Mouse (Mus musculus): ENCODE results near the gene Olfr118. TPM values are rescaled to one million over a fixed set of nuclear protein-coding genes. Genes with fewer than 3 reads are reported as not detected.
"Not testable (repeated sequence)": the region's sequence is repeated elsewhere in the genome, so short reads cannot be mapped to it uniquely, and the experiment has no call there.

The Olfr118 gene
- total RNA-seq (2022), result not detected

- DNase-seq (ENCODE audit: low spot score in 2 of 2), result no peak
Measured at GRCm38 (mm10) chr17:37666688-37667087, at the start of gene Olfr118. Gene Olfr118 (plus strand): TSS chr17:37666988.

- no peak for DNase-seq (ENCODE audit: low spot score in 2 of 2)
Measured at GRCm38 (mm10) chr17:37627009-37627408, 39.8 kb upstream of the Olfr118 start, which contains the start of the genes Olfr115 and Olfr116. Gene Olfr115 (minus strand): TSS chr17:37627109. Gene Olfr116 (minus strand): TSS chr17:37627199.

GRCm38 (mm10) chr17:37663682-37664081 lies 3.1 kb upstream of the Olfr118 start, which contains the start of gene Olfr117:
Gene Olfr117 (minus strand): TSS chr17:37663782.
- DNase-seq (ENCODE audit: low spot score in 2 of 2), result no peak

DNA sequence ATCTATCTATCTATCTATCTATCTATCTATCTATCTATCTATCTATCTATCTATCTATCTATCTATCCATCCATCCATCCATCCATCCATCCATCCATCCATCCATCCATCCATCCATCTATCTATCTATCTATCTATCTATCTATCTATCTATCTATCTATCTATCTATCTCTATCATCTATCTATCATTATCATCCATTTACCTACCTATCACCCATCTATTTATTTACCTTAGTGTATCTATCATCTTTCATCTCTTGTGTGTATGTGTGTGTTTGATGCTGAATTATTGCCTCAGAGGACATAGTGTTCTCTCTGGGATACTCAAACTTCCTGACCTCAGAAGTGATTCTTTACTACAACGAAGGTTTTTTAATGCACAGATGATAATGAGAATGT lies 29.5 kb downstream of the Olfr118 start, which contains the start of gene Olfr119:
TSS of gene Olfr119 (plus strand) at position 301 of the 400 bp plus-strand sequence.
- DNase-seq (ENCODE audit: low spot score in 2 of 2), result not testable (repeated sequence)

GRCm38 (mm10) chr17:37721508-37721907 lies 54.7 kb downstream of the Olfr118 start, which contains the start of gene Olfr120:
Gene Olfr120 (plus strand): TSS chr17:37721808.
- DNase-seq (ENCODE audit: low spot score in 2 of 2), result no peak

Other genes with a start within 250 kb of the Olfr118 start
- not detected for gene Olfr108, start 221.5 kb upstream of the Olfr118 start, total RNA-seq (2022)
- not detected for gene Olfr109, start 208.1 kb upstream of the Olfr118 start, total RNA-seq (2022)
- not detected for gene H2-M2, start 183.4 kb upstream of the Olfr118 start, total RNA-seq (2022)
- not detected for gene Olfr110, start 174.5 kb upstream of the Olfr118 start, total RNA-seq (2022)
- not detected for gene Olfr111, start 159.0 kb upstream of the Olfr118 start, total RNA-seq (2022)
- gene Olfr112, start 97.5 kb upstream of the Olfr118 start, total RNA-seq (2022), result not detected
- not detected for gene Olfr113, start 89.3 kb upstream of the Olfr118 start, total RNA-seq (2022)
- not detected for gene Olfr114, start 74.2 kb upstream of the Olfr118 start, total RNA-seq (2022)
- under 1 TPM in 1 of 4 experiments, not detected in 3; 0.17 TPM for gene Olfr115, start 39.9 kb upstream of the Olfr118 start, total RNA-seq (2022)
- not detected for gene Olfr116, start 39.8 kb upstream of the Olfr118 start, total RNA-seq (2022)
- gene Olfr117, start 3.2 kb upstream of the Olfr118 start, total RNA-seq (2022), result not detected
- gene Olfr119, start 29.6 kb downstream of the Olfr118 start, total RNA-seq (2022), result not detected
- gene Olfr120, start 54.8 kb downstream of the Olfr118 start, total RNA-seq (2022), result not detected
- not detected for gene Olfr121, start 81.9 kb downstream of the Olfr118 start, total RNA-seq (2022)
- gene Olfr122, start 101.6 kb downstream of the Olfr118 start, total RNA-seq (2022), result not detected
- not detected for gene Olfr123, start 126.5 kb downstream of the Olfr118 start, total RNA-seq (2022)
- not detected for gene Olfr124, start 132.9 kb downstream of the Olfr118 start, total RNA-seq (2022)
- gene Olfr125, start 166.0 kb downstream of the Olfr118 start, total RNA-seq (2022), result not detected
- not detected for gene Olfr126, start 180.5 kb downstream of the Olfr118 start, total RNA-seq (2022)
- not detected for gene Olfr127, start 233.4 kb downstream of the Olfr118 start, total RNA-seq (2022)